Mouse (Mus musculus) ovary, postnatal 10 days (tissue): ENCODE measurements around the gene Atp2a3.

Source experiments
- DNase-seq: peaks from one replicate; pipeline ENCODE4 v3.0.0; 2022; ENCODE audit warnings: low spot score

Gene Atp2a3

GRCm38 (mm10) chr11:72961072-72961980 is at the start of gene Atp2a3:
Atp2a3 (plus strand) TSS chr11:72961169.
- no peak for DNase-seq

- DNase-seq, result no peak
Measured at GRCm38 (mm10) chr11:72917299-72917996, 43.5 kb upstream of the Atp2a3 start.

- no peak for DNase-seq
Measured at GRCm38 (mm10) chr11:72923116-72923515, 37.9 kb upstream of the Atp2a3 start.

GRCm38 (mm10) chr11:72924458-72924857 is 36.5 kb upstream of the Atp2a3 start:
- no peak for DNase-seq

- DNase-seq, result no peak
Measured at GRCm38 (mm10) chr11:72925067-72925466, 35.9 kb upstream of the Atp2a3 start.

- DNase-seq, result peak; percentile 35
Measured at GRCm38 (mm10) chr11:72926226-72926890, 34.6 kb upstream of the Atp2a3 start.

- no peak for DNase-seq
Measured at GRCm38 (mm10) chr11:72928516-72928915, 32.5 kb upstream of the Atp2a3 start.

- DNase-seq, result no peak
Measured at GRCm38 (mm10) chr11:72940208-72941143, 20.5 kb upstream of the Atp2a3 start.

GRCm38 (mm10) chr11:72944996-72945793 is 15.8 kb upstream of the Atp2a3 start:
- DNase-seq, result no peak

- DNase-seq, result no peak
Measured at GRCm38 (mm10) chr11:72945875-72946559, 15.0 kb upstream of the Atp2a3 start.

GRCm38 (mm10) chr11:72946560-72947119 is 14.3 kb upstream of the Atp2a3 start:
- no peak for DNase-seq

GRCm38 (mm10) chr11:72947840-72948239 is 13.1 kb upstream of the Atp2a3 start:
- no peak for DNase-seq

GRCm38 (mm10) chr11:72948254-72948653 is 12.7 kb upstream of the Atp2a3 start:
- no peak for DNase-seq

- DNase-seq, result no peak
Measured at GRCm38 (mm10) chr11:72951137-72952000, 9.6 kb upstream of the Atp2a3 start.

- no peak for DNase-seq
Measured at GRCm38 (mm10) chr11:72952226-72952625, 8.7 kb upstream of the Atp2a3 start.

- DNase-seq, result no peak
Measured at GRCm38 (mm10) chr11:72952697-72953096, 8.3 kb upstream of the Atp2a3 start.

- no peak for DNase-seq
Measured at GRCm38 (mm10) chr11:72953116-72953439, 7.9 kb upstream of the Atp2a3 start.

- no peak for DNase-seq
Measured at GRCm38 (mm10) chr11:72953440-72954151, 7.4 kb upstream of the Atp2a3 start.
